ENCODE assay signal across 9 mouse cellular contexts in the genomic region with DNA sequence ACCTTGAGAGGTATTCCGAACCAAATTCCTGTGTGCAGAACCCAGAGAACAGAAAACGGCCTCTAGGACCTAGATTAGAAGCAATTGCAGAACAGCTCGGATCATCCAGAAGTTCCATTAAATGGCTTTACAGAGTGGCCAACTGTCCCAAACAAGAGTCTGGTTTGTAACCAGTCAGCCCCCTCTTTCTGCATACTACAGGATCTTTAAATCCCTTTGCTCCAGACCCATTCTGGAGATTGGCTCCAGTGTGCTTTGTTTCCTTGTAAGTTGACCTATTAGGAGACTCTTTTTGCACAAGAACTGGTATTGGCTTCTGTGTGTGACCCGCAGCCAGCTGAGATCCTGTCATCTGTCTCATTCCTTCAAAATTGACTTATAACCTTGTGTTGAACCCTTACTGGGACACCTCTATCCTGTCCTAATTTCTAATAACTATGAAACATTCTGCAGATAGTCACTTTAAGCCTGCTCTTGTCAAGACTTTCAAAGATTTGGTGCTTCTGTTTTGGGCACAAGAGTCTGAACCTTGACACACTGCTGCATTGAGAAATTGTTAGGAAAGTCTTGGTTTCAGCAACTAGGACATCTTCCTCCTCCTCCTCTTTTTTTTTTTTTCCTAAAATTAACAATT. TPM values are rescaled to one million over a fixed set of nuclear protein-coding genes. Genes with fewer than 3 reads are reported as not detected.
DNase-seq lines count a peak whose midpoint lies in the region; ATAC-seq and TF ChIP-seq lines count a peak whose summit lies in the region.
"Had no signal": no experiment of that assay in that cellular context is flagged by ENCODE, and none has a peak within 500 bp of the region (broad histone marks: within the 10 kb centered on the region; RNA-seq: fewer than 3 reads in every experiment).

No protein-coding gene starts in this region.

- H3K4me2 ChIP-seq in kidney, embryonic 14.5 days (replicated peaks; ENCODE audit: low read depth, low read length), result peak overlapping the region; percentile 96
- H3K4me2 ChIP-seq in embryonic facial prominence, embryonic 12.5 days (replicated peaks), result peak overlapping the region; percentile 94
- peak overlapping the region; percentile 84 for H3K4me2 ChIP-seq in hindbrain, postnatal 0 days (ENCODE audit: low read depth, low read length)
- H3K4me2 ChIP-seq in midbrain, embryonic 14.5 days (ENCODE audit: low read length), result peak overlapping the region; percentile 78

- 58% methylated on average over 4 of the region's 4 CpGs for WGBS in kidney, embryonic 14.5 days
- 49% methylated on average over 4 of the region's 4 CpGs for WGBS in embryonic facial prominence, embryonic 12.5 days
- 47% methylated on average over 4 of the region's 4 CpGs for WGBS in hindbrain, postnatal 0 days
- 42% methylated on average over 4 of the region's 4 CpGs for WGBS in midbrain, embryonic 14.5 days

- no peaks in the 10 kb centered on the region for H3K36me3 ChIP-seq in kidney, embryonic 14.5 days (ENCODE audit: control insufficient read depth, insufficient read depth, low read length)
- H3K36me3 ChIP-seq in embryonic facial prominence, embryonic 12.5 days, result no peaks in the 10 kb centered on the region; the same call in 1 of the 2 replicates
- H3K36me3 ChIP-seq in hindbrain, postnatal 0 days (ENCODE audit: insufficient read depth, low read length), result no peaks in the 10 kb centered on the region
- H3K36me3 ChIP-seq in midbrain, embryonic 14.5 days (ENCODE audit: control insufficient read depth, insufficient read depth, low read length), result 0 out of 2 replicates have a peak, but pooled peaks cover 1% of the 10 kb centered on the region

- no peak overlapping the region for H3K27ac ChIP-seq in kidney, embryonic 14.5 days (ENCODE audit: low read depth, low read length)
- no peak overlapping the region for H3K27ac ChIP-seq in embryonic facial prominence, embryonic 12.5 days
- H3K27ac ChIP-seq in hindbrain, postnatal 0 days, result no peak overlapping the region
- H3K27ac ChIP-seq in midbrain, embryonic 14.5 days (replicated peaks; ENCODE audit: low read depth, low read length), result no peak overlapping the region

- no peak for TF ChIP-seq CTCF in hindbrain, postnatal 0 days (IDR thresholded peaks at IDR 0.05; ENCODE audit: low read depth)

- H3K9ac ChIP-seq in kidney, embryonic 14.5 days (ENCODE audit: low read depth, low read length), result peak overlapping the region; percentile 86; the same call in 1 of the 2 replicates
- no peak overlapping the region for H3K9ac ChIP-seq in embryonic facial prominence, embryonic 12.5 days
- peak overlapping the region; percentile 92; the same call in 1 of the 2 replicates for H3K9ac ChIP-seq in hindbrain, postnatal 0 days (replicated peaks; ENCODE audit: low read length)
- peak overlapping the region; percentile 97 for H3K9ac ChIP-seq in midbrain, embryonic 14.5 days (replicated peaks; ENCODE audit: low read length)

- peaks cover 54% of the 10 kb centered on the region for H3K4me1 ChIP-seq in kidney, embryonic 14.5 days (ENCODE audit: control insufficient read depth, insufficient read depth, low read length)
- H3K4me1 ChIP-seq in embryonic facial prominence, embryonic 12.5 days, result peaks cover 41% of the 10 kb centered on the region
- peaks cover 28% of the 10 kb centered on the region for H3K4me1 ChIP-seq in hindbrain, postnatal 0 days (ENCODE audit: insufficient read depth, low read length)
- H3K4me1 ChIP-seq in midbrain, embryonic 14.5 days (ENCODE audit: control insufficient read depth, insufficient read depth, low read length), result peaks cover 53% of the 10 kb centered on the region

- DNase-seq in kidney, postnatal 36 days, result no peak
- no peak for DNase-seq in hindbrain, postnatal 0 days (ENCODE audit: low spot score)
- DNase-seq in midbrain, embryonic 14.5 days, result no peak
- no peak for DNase-seq in retina, postnatal 1 day
- DNase-seq in thymus, postnatal 36 days, result no peak
- DNase-seq in right cerebral cortex, adult 18-20 months, result no peak

- ATAC-seq in kidney, embryonic 14.5 days (ENCODE audit: low FRiP score, low TSS enrichment), result no peak
- ATAC-seq in embryonic facial prominence, embryonic 12.5 days (ENCODE audit: insufficient number of reproducible peaks, insufficient read depth, low FRiP score, low TSS enrichment), result no peak
- ATAC-seq in hindbrain, postnatal 0 days, result no peak
- no peak for ATAC-seq in midbrain, embryonic 14.5 days (ENCODE audit: low FRiP score, low TSS enrichment)

- H3K27me3 ChIP-seq in kidney, embryonic 14.5 days (ENCODE audit: control insufficient read depth, insufficient read depth, low read length), result no peaks in the 10 kb centered on the region
- H3K27me3 ChIP-seq in embryonic facial prominence, embryonic 12.5 days, result no peaks in the 10 kb centered on the region
- no peaks in the 10 kb centered on the region for H3K27me3 ChIP-seq in hindbrain, postnatal 0 days (ENCODE audit: insufficient read depth, low read length)
- no peaks in the 10 kb centered on the region for H3K27me3 ChIP-seq in midbrain, embryonic 14.5 days (ENCODE audit: control insufficient read depth, insufficient read depth, low read length)

- H3K9me3 ChIP-seq in kidney, embryonic 14.5 days (ENCODE audit: control insufficient read depth, low read length), result no peaks in the 10 kb centered on the region
- no peaks in the 10 kb centered on the region for H3K9me3 ChIP-seq in embryonic facial prominence, embryonic 12.5 days
- no peaks in the 10 kb centered on the region for H3K9me3 ChIP-seq in hindbrain, postnatal 0 days (ENCODE audit: low read length)
- H3K9me3 ChIP-seq in midbrain, embryonic 14.5 days (ENCODE audit: control insufficient read depth, low read length), result no peaks in the 10 kb centered on the region

- peak overlapping the region; percentile 83 for H3K4me3 ChIP-seq in kidney, embryonic 14.5 days (ENCODE audit: low read length)
- peak overlapping the region; percentile 85 for H3K4me3 ChIP-seq in embryonic facial prominence, embryonic 12.5 days
- H3K4me3 ChIP-seq in hindbrain, postnatal 0 days (ENCODE audit: low read length), result peak overlapping the region; percentile 91
- H3K4me3 ChIP-seq in midbrain, embryonic 14.5 days (replicated peaks; ENCODE audit: low read depth, low read length), result peak overlapping the region; percentile 95

RNA-seq across cellular contexts. Expression of a gene that starts 1.3 kb away (rescaled TPM):
- polyA plus RNA-seq in kidney, embryonic 14.5 days (2014; fragmentation: Nextera tagmentation; extraction: Ambion mirVana), result 10.0 and 17.8 TPM in 2 replicates
- polyA plus RNA-seq in embryonic facial prominence, embryonic 12.5 days (2016; fragmentation: Nextera tagmentation; extraction: Ambion mirVana), result 15.8 and 18.2 TPM in 2 replicates
- total RNA-seq in hindbrain, postnatal 0 days (2014; rRNA removed), result 65.0 and 73.9 TPM in 2 replicates
- 11.7 and 13.3 TPM in 2 replicates for polyA plus RNA-seq in hindbrain, postnatal 0 days (2015; fragmentation: Nextera tagmentation; extraction: Ambion mirVana)
- 23.4 and 28.6 TPM in 2 replicates for polyA plus RNA-seq in midbrain, embryonic 14.5 days (2014; fragmentation: Nextera tagmentation; extraction: Ambion mirVana)

RNA-seq across cellular contexts. Expression of a gene that starts 28.5 kb away (rescaled TPM):
- 327 and 365 TPM in 2 replicates for polyA plus RNA-seq in kidney, embryonic 14.5 days (2014; fragmentation: Nextera tagmentation; extraction: Ambion mirVana)
- 263 and 288 TPM in 2 replicates for polyA plus RNA-seq in embryonic facial prominence, embryonic 12.5 days (2016; fragmentation: Nextera tagmentation; extraction: Ambion mirVana)
- total RNA-seq in hindbrain, postnatal 0 days (2014; rRNA removed), result 81.8 and 93.6 TPM in 2 replicates
- polyA plus RNA-seq in hindbrain, postnatal 0 days (2015; fragmentation: Nextera tagmentation; extraction: Ambion mirVana), result 232 and 238 TPM in 2 replicates
- polyA plus RNA-seq in midbrain, embryonic 14.5 days (2014; fragmentation: Nextera tagmentation; extraction: Ambion mirVana), result 249 and 256 TPM in 2 replicates

RNA-seq across cellular contexts. Expression of a gene that starts 58.7 kb away (rescaled TPM):
- polyA plus RNA-seq in kidney, embryonic 14.5 days (2014; fragmentation: Nextera tagmentation; extraction: Ambion mirVana), result 2.9 and 4.7 TPM in 2 replicates
- 0.85 and 1.1 TPM in 2 replicates for polyA plus RNA-seq in embryonic facial prominence, embryonic 12.5 days (2016; fragmentation: Nextera tagmentation; extraction: Ambion mirVana)
- 1.5 and 1.9 TPM in 2 replicates for total RNA-seq in hindbrain, postnatal 0 days (2014; rRNA removed)
- polyA plus RNA-seq in hindbrain, postnatal 0 days (2015; fragmentation: Nextera tagmentation; extraction: Ambion mirVana), result 0.75 and 0.81 TPM in 2 replicates
- polyA plus RNA-seq in midbrain, embryonic 14.5 days (2014; fragmentation: Nextera tagmentation; extraction: Ambion mirVana), result 0.42 and 0.43 TPM in 2 replicates
- total RNA-seq: hematopoietic stem cell, adult 5-6 weeks had no signal
